Mouse (Mus musculus) heart, postnatal 0 days (tissue): ENCODE measurements around the gene Pde11a. TPM values are rescaled to one million over a fixed set of nuclear protein-coding genes. Genes with fewer than 3 reads are reported as not detected.
A peak's percentile ranks its signal among the peaks of the same experiment; 100 is the strongest.

Experiments used
- ATAC-seq: fragments of 200-750 bp; cut with Nextera tagmentation; 2 replicates; pipeline ENCODE4 v1.8.0; 2017; ENCODE audit warnings: low read depth, moderate number of reproducible peaks, moderate library complexity; ENCODE audit not compliant: insufficient read depth
- DNase-seq: peaks from one replicate; pipeline ENCODE4 v3.0.0-alpha.2; 2016; ENCODE audit warnings: low spot score
- H3K27ac ChIP-seq: fragments of 300-500 bp; sonication (generic); 2 replicates; pipeline ENCODE4 v1.5.1; 2014; ENCODE audit warnings: low read depth, mild to moderate bottlenecking
- H3K27me3 ChIP-seq: fragments of 300-500 bp; sonication (generic); 2 replicates; pipeline ENCODE4 v1.6.1; 2014; ENCODE audit warnings: low read length, mixed read lengths; ENCODE audit not compliant: control insufficient read depth, insufficient read depth
- H3K36me3 ChIP-seq: fragments of 300-500 bp; sonication (generic); replicated peaks from 2 replicates; pipeline ENCODE4 v1.6.1; 2014; ENCODE audit warnings: low read length, mixed read lengths; ENCODE audit not compliant: control insufficient read depth, insufficient read depth
- H3K4me1 ChIP-seq: fragments of 300-500 bp; sonication (generic); 2 replicates; pipeline ENCODE4 v1.6.1; 2014; ENCODE audit warnings: antibody characterized with exemption; ENCODE audit not compliant: control insufficient read depth, insufficient read depth
- H3K4me2 ChIP-seq: fragments of 300-500 bp; sonication (generic); 2 replicates; pipeline ENCODE4 v1.6.1; 2014; ENCODE audit warnings: low read depth, mild to moderate bottlenecking, low read length, moderate library complexity
- H3K4me3 ChIP-seq: fragments of 300-500 bp; sonication (generic); 2 replicates; pipeline ENCODE4 v1.5.1; 2014; ENCODE audit warnings: low read depth, low read length
- H3K9ac ChIP-seq: fragments of 300-500 bp; sonication (generic); replicated peaks from 2 replicates; pipeline ENCODE4 v1.6.1; 2014; ENCODE audit warnings: low read depth, low read length, mixed read lengths
- H3K9me3 ChIP-seq: fragments of 300-500 bp; sonication (generic); replicated peaks from 2 replicates; pipeline ENCODE4 v1.6.1; 2016; ENCODE audit warnings: low read length; ENCODE audit not compliant: control insufficient read depth
- CTCF ChIP-seq: IDR thresholded peaks from 2 replicates; pipeline ENCODE4 v1.5.1; 2016; ENCODE audit warnings: antibody characterized with exemption, control low read depth, low read depth
- EP300 ChIP-seq: IDR thresholded peaks from 2 replicates; pipeline ENCODE4 v1.6.1; 2016; ENCODE audit warnings: antibody characterized with exemption, low read depth
- WGBS: fragments of 180-500 bp; shearing (Covaris S2); extraction: QIAGEN DNeasy Blood & Tissue Kit; methylation state at CpG from one replicate; pipeline ENCODE4 v1.1.7; 2014; 5-methylcytosine and 5-hydroxymethylcytosine counted together
- polyA plus RNA-seq: library from polyadenylated mRNA; unstranded; fragments of >200 nt; fragmentation: Nextera tagmentation; extraction: Ambion mirVana; gene quantifications from 2 replicates; pipeline ENCODE4 v1.2.1, GENCODE M21; 2015
- total RNA-seq: library from RNA; depleted of rRNA; stranded (reverse); fragments of >200 nt; gene quantifications from 2 replicates; pipeline ENCODE4 v1.2.3, GENCODE M21; 2014; ENCODE audit warnings: low replicate concordance

Pde11a gene
- total and polyA plus RNA-seq, 2 experiments from 2014 or later: 0.05 TPM; not detected in 1

DNA sequence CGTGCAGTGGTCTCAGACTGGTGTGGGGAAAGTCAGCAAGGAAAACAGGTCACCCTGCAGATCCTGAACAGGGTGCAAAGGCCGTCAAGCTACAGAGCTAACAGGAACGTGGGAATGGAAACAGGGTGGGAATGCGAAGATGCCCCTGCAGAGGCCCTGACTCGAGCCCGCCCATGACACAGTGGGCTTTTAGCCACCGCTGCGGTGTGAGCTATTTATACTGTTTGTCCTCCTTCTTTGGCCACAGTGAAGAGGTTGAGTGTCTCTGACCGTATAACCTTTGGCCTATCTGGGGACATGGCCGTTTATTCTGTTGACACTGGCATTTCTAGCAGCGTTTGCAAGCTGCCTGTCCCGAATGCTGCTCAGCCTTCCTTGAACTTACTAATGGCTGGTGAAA is 338.9 kb downstream of the Pde11a start:
- Histone ChIP-seq H3K4me1 (peaks cover 15% of the 10 kb centered on the region; the same call in 1 of the 2 replicates), H3K4me3 (no peak overlapping the region), H3K36me3 (no peaks in the 10 kb centered on the region), H3K9ac (no peak overlapping the region), H3K9me3 (no peaks in the 10 kb centered on the region), H3K4me2 (no peak overlapping the region), H3K27me3 (no peaks in the 10 kb centered on the region), H3K27ac (no peak overlapping the region)
- DNase-seq (no peak), ATAC-seq (peak; percentile 45)
- 33% methylated on average over 12 of the region's 12 CpGs for WGBS
- TF ChIP-seq EP300 (no peak), CTCF (no peak)

DNA sequence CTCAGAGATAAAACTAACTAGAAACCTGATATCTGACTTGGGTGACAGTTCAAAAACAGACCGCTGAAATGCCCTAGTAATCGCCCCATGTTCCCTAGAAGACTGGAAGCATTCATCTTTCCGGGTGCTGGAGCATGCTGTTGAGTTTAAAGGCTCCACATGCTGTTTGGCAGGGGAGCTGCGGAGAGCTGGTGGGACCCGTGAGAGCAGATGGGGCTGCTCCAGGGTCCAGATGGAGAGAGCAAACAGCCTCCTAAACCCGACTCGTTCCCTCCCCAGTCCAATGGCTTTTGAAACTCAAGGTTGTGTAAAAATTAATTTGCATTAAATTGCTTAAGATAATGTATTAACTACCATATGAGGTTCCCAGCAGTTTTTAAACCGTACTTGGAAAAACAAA is 339.9 kb downstream of the Pde11a start:
- no peak for ATAC-seq
- Histone ChIP-seq H3K9me3 (no peaks in the 10 kb centered on the region), H3K4me1 (peaks cover 15% of the 10 kb centered on the region; the same call in 1 of the 2 replicates), H3K27ac (no peak overlapping the region), H3K9ac (no peak overlapping the region), H3K4me2 (no peak overlapping the region), H3K27me3 (no peaks in the 10 kb centered on the region), H3K36me3 (no peaks in the 10 kb centered on the region), H3K4me3 (no peak overlapping the region)
- DNase-seq: no peak
- TF ChIP-seq CTCF: no peak
- no peak for TF ChIP-seq EP300
- WGBS: 37% methylated on average over 8 of the region's 8 CpGs

DNA sequence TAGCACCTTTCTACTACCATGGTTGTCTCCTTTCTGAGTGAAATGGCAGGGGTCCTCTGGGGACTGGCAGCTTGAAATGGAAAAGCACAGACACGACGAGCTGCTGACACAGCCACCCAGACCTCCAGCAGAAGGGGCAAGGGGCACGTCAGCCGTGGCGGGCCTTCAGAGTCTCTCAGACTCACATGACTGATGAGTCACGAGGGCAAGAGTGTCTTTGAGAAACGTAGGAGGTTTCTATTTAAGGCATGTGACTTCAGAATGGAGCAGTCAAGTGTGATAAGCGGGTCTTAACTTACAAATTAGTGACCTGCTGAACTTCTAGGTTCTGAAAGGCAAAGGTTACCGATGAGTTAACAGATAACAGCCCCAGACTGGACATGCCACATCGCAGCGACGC is 340.8 kb downstream of the Pde11a start:
- H3K4me1 ChIP-seq: peaks cover 15% of the 10 kb centered on the region; the same call in 1 of the 2 replicates
- H3K9ac ChIP-seq: no peak overlapping the region
- H3K4me3 ChIP-seq: no peak overlapping the region
- TF ChIP-seq CTCF (no peak), EP300 (no peak)
- H3K4me2 ChIP-seq: no peak overlapping the region
- no peak overlapping the region for H3K27ac ChIP-seq
- H3K36me3 ChIP-seq: no peaks in the 10 kb centered on the region
- H3K9me3 ChIP-seq: no peaks in the 10 kb centered on the region
- peak; percentile 57; the same call in 1 of the 2 replicates for ATAC-seq
- WGBS: 21% methylated on average over 12 of the region's 12 CpGs
- no peaks in the 10 kb centered on the region for H3K27me3 ChIP-seq
- no peak for DNase-seq

DNA sequence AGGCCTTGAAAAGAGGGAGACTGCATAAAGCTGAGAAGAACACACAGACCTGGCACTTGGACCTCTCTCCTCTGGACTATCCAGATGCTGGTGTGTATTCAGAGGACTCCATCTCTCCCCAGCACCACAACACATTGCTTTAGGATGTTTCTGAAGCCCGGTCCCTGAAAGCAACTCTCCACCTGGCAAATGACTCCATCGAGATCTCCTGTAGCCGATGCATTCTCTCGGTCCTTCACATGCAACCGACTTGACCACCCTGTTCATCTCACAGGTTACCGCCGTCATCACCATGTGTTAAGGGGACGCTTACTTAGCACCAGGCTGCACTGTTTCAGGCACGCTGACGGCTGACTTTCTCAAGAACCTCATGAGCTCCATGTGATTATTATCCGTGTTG is 343.7 kb downstream of the Pde11a start:
- H3K27ac ChIP-seq: no peak overlapping the region
- ATAC-seq: no peak
- H3K4me1 ChIP-seq: peaks cover 14% of the 10 kb centered on the region; the same call in 1 of the 2 replicates
- H3K9me3 ChIP-seq: no peaks in the 10 kb centered on the region
- 87% methylated on average over 11 of the region's 11 CpGs for WGBS
- no peak for DNase-seq
- no peaks in the 10 kb centered on the region for H3K27me3 ChIP-seq
- no peaks in the 10 kb centered on the region for H3K36me3 ChIP-seq
- no peak overlapping the region for H3K4me2 ChIP-seq
- TF ChIP-seq CTCF: no peak
- TF ChIP-seq EP300: no peak
- H3K4me3 ChIP-seq: no peak overlapping the region
- no peak overlapping the region for H3K9ac ChIP-seq

DNA sequence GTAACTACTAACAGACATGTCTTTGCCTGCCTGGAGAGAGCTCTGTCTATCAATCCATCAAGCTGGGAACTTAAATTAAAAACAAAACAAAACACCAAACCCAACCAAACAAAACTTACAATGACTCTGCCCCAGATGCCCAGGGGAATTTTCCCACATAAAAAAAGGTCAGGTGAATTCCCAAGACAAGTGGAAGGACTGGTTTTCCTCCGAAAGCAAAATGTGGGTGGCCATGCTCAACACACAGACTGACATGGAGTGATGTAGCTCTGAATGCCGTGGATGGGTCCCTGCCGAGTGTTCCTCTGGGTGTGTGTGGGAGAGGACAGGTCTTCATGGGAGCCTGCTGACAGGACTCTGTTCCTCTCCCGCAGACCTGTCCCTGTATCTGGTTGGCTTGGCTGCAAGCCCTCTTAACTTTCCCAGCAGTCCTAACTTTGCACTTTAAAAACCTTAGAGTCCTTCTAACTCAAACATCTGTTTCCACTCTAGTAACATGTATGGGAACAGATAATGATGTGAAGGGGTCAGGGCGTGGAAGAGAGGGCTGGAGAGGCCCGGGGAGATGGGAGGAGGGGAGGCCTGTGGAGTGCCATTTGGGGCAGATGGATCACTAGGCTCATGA is 346.9 kb downstream of the Pde11a start:
- DNase-seq (no peak), ATAC-seq (no peak)
- no peaks in the 10 kb centered on the region for H3K36me3 ChIP-seq
- H3K9ac ChIP-seq: no peak overlapping the region
- H3K27me3 ChIP-seq: no peaks in the 10 kb centered on the region
- 22% methylated on average over 6 of the region's 6 CpGs for WGBS
- H3K4me2 ChIP-seq: no peak overlapping the region
- TF ChIP-seq EP300 (no peak), CTCF (no peak)
- H3K4me3 ChIP-seq: no peak overlapping the region
- no peak overlapping the region for H3K27ac ChIP-seq
- H3K4me1 ChIP-seq: no peaks in the 10 kb centered on the region
- H3K9me3 ChIP-seq: no peaks in the 10 kb centered on the region

DNA sequence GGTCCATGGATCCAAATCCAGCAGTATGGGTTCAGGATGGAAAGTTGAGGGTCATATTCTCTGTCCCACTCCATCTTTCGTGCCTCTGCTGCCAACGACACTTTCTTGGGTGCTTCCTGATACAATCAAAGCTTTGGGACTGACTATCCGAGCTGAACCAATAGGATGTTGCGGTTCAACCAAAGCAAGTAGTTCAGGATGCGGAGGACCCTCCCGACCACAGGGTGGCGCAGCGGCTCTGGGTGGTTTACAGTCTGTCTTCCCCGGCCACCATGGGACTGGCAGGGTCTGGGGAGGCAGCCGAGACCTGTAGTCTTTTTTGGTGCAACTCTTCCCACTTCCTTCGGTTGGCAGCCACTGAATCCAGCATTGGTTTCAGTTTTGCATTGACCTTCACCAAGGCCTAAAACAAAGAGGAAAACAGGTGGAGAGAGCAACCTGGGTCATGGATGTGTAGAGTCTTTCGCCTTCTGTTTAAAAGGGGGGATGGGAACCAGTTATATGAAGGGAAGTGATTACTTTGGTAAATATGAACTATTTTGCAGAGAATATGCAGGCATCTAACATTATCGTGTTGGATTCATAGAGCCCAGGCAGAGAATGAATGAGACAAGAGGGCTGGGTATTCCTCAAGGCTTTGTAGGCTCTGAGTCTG is 347.6 kb downstream of the Pde11a start:
- Histone ChIP-seq H3K9ac (no peak overlapping the region), H3K27me3 (no peaks in the 10 kb centered on the region), H3K9me3 (no peaks in the 10 kb centered on the region), H3K4me1 (no peaks in the 10 kb centered on the region), H3K36me3 (no peaks in the 10 kb centered on the region), H3K27ac (no peak overlapping the region), H3K4me3 (no peak overlapping the region), H3K4me2 (peak overlapping the region; percentile 30)
- DNase-seq (peak; percentile 50), ATAC-seq (peak; percentile 79; the same call in 1 of the 2 replicates)
- TF ChIP-seq EP300 (no peak), CTCF (peak; percentile 75)
- 40% methylated on average over 13 of the region's 13 CpGs for WGBS
